Mouse (Mus musculus): ENCODE data around the gene Vmn1r179.
"Not testable (repeated sequence)": the region's sequence is repeated elsewhere in the genome, so short reads cannot be mapped to it uniquely, and the experiment has no call there.

Gene Vmn1r179

GRCm38 (mm10) chr7:23926678-23927077 is at the start of gene Vmn1r179:
Vmn1r179 (plus strand) TSS chr7:23926978.
- DNase-seq, result no peak

DNA sequence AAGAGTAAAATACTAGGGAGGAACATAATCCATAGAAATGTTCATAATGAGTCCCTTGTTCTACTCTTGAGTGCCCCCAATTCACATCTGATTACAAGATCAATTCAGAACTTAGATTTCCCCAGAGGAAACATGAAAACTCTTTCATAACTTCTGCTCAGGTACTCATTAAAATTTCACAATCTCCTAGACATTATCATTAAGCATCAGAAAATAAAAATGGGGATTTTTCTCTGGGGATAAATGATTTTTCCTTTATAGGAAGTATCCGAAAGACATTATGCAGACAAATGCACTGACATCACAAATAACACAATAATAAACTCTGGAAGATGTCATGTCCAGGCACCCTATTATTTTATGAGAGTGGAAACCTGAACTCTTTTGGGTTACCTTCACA is 35.1 kb upstream of the Vmn1r179 start, which contains the start of gene Vmn1r178:
TSS of gene Vmn1r178 (plus strand) at position 301 of the 400 bp plus-strand sequence.
- DNase-seq, result no peak

DNA sequence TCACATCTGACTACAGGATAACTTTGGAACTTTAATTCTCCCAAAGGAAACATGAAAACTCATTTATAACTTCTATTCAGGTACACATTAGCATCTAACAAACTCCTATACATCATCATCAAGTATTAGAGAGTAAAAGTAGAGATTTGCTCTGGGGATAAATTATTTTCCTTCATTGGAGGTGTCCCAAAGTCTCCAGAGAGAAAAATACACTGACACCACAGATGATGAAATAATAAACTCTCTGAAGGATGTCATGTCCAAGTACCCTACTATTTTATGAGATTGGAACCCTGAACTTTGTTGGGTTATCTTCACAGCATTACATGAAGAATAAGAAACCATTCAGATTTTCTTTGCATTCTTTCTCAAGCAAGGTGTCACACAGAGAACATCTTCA is 23.6 kb downstream of the Vmn1r179 start, which contains the start of gene Vmn1r180:
TSS of gene Vmn1r180 (plus strand) at position 301 of the 400 bp plus-strand sequence.
- no peak for DNase-seq

DNA sequence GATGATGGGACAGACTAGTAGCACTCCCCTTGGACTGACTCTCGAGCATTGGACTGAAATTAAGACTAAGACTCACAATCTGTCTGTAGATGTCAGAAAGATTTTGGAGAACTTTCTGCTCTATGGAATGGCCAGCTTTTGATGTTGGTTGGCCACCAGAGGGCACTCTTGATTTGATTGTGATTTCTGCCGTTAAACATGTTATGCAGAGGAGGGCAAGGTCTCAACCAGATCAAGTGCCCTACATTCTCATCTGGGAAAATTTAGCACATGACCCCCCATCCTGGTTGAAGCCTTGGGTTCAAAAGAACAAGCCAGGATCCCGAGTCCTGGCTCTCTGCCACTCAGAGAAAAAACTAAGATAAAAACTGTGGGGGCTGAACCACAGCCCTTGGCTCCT is 41.3 kb downstream of the Vmn1r179 start:
- peak; percentile 6 for DNase-seq

- not testable (repeated sequence) for DNase-seq
These were observed 47.5 kb downstream of the Vmn1r179 start, which contains the start of gene Vmn1r181 for GRCm38 (mm10) chr7:23974315-23974714. Vmn1r181 (plus strand) TSS chr7:23974615.

Data from lung, postnatal 14 days (tissue).